Mouse (Mus musculus): Measurements from ENCODE around the gene Oscar. TPM values are rescaled to one million over a fixed set of nuclear protein-coding genes. Genes with fewer than 3 reads are reported as not detected.
"Not testable (repeated sequence)": the region's sequence is repeated elsewhere in the genome, so short reads cannot be mapped to it uniquely, and the experiment has no call there.

Gene Oscar
- polyA plus RNA-seq, 1 experiment from 2014 or later = 0.08 TPM

GRCm38 (mm10) chr7:3578952-3579546, 36.9 kb downstream of the Oscar start:
- no peak overlapping the region for H3K27ac ChIP-seq
- 56% methylated on average over 6 of the region's 6 CpGs for WGBS (ENCODE audit: insufficient replicate concordance)
- ATAC-seq = no peak
- H3K4me3 ChIP-seq = no peak overlapping the region
- no peaks in the 10 kb centered on the region for H3K36me3 ChIP-seq
- no peaks in the 10 kb centered on the region for H3K27me3 ChIP-seq (replicated peaks)
- H3K9me3 ChIP-seq (replicated peaks) = no peaks in the 10 kb centered on the region
- no peaks in the 10 kb centered on the region for H3K4me1 ChIP-seq
- H3K4me2 ChIP-seq = no peak overlapping the region
- no peak overlapping the region for H3K9ac ChIP-seq

GRCm38 (mm10) chr7:3578196-3578595, 37.8 kb downstream of the Oscar start:
- Histone ChIP-seq H3K4me3 (no peak overlapping the region), H3K27ac (no peak overlapping the region), H3K9me3 (replicated peaks) (no peaks in the 10 kb centered on the region), H3K9ac (no peak overlapping the region), H3K36me3 (no peaks in the 10 kb centered on the region), H3K4me1 (no peaks in the 10 kb centered on the region), H3K27me3 (replicated peaks) (no peaks in the 10 kb centered on the region), H3K4me2 (no peak overlapping the region)
- ATAC-seq = no peak
- 63% methylated on average over 2 of the region's 2 CpGs for whole genome bisulfite sequencing (ENCODE audit: insufficient replicate concordance)

GRCm38 (mm10) chr7:3576354-3577124, 39.4 kb downstream of the Oscar start:
- Histone ChIP-seq H3K27ac (no peak overlapping the region), H3K4me1 (no peaks in the 10 kb centered on the region), H3K27me3 (replicated peaks) (no peaks in the 10 kb centered on the region), H3K36me3 (no peaks in the 10 kb centered on the region), H3K9ac (no peak overlapping the region), H3K9me3 (replicated peaks) (no peaks in the 10 kb centered on the region), H3K4me3 (no peak overlapping the region), H3K4me2 (no peak overlapping the region)
- 61% methylated on average over 5 of the region's 5 CpGs for WGBS (ENCODE audit: insufficient replicate concordance)
- no peak for ATAC-seq

- 35% methylated on average over 5 of the region's 5 CpGs for WGBS (ENCODE audit: insufficient replicate concordance)
- no peak for ATAC-seq
Observed at GRCm38 (mm10) chr7:3574216-3574615, 41.7 kb downstream of the Oscar start.

GRCm38 (mm10) chr7:3571847-3572246, 44.1 kb downstream of the Oscar start:
- Histone ChIP-seq H3K4me2 (no peak overlapping the region), H3K4me3 (no peak overlapping the region), H3K27me3 (replicated peaks) (no peaks in the 10 kb centered on the region), H3K4me1 (no peaks in the 10 kb centered on the region), H3K27ac (no peak overlapping the region), H3K9ac (no peak overlapping the region), H3K9me3 (replicated peaks) (no peaks in the 10 kb centered on the region), H3K36me3 (no peaks in the 10 kb centered on the region)
- no peak for ATAC-seq
- 15% methylated on average over 1 of the region's 1 CpGs for WGBS (ENCODE audit: insufficient replicate concordance)

More at GRCm38 (mm10) chr7:3574216-3574615, 41.7 kb downstream of the Oscar start:
- Histone ChIP-seq H3K4me1 (no peaks in the 10 kb centered on the region), H3K36me3 (no peaks in the 10 kb centered on the region), H3K4me3 (no peak overlapping the region), H3K4me2 (no peak overlapping the region), H3K27ac (no peak overlapping the region), H3K9ac (no peak overlapping the region), H3K9me3 (replicated peaks) (no peaks in the 10 kb centered on the region), H3K27me3 (replicated peaks) (no peaks in the 10 kb centered on the region)

- H3K4me1 ChIP-seq; H3K9me3 ChIP-seq (replicated peaks); H3K36me3 ChIP-seq; ATAC-seq; H3K4me3 ChIP-seq; H3K4me2 ChIP-seq; H3K27ac ChIP-seq; H3K9ac ChIP-seq; H3K27me3 ChIP-seq (replicated peaks): not testable (repeated sequence)
- 67% methylated on average over 3 of the region's 3 CpGs for WGBS (ENCODE audit: insufficient replicate concordance)
Observed at GRCm38 (mm10) chr7:3570580-3570979, 45.4 kb downstream of the Oscar start.

GRCm38 (mm10) chr7:3569725-3570124, 46.2 kb downstream of the Oscar start:
- H3K4me2 ChIP-seq = no peak overlapping the region
- no peak for ATAC-seq
- H3K36me3 ChIP-seq = no peaks in the 10 kb centered on the region
- no peaks in the 10 kb centered on the region for H3K9me3 ChIP-seq (replicated peaks)
- no peak overlapping the region for H3K4me3 ChIP-seq
- H3K27me3 ChIP-seq (replicated peaks) = no peaks in the 10 kb centered on the region
- H3K4me1 ChIP-seq = no peaks in the 10 kb centered on the region
- WGBS (ENCODE audit: insufficient replicate concordance) = 47% methylated on average over 6 of the region's 6 CpGs
- H3K9ac ChIP-seq = no peak overlapping the region
- H3K27ac ChIP-seq = no peak overlapping the region

GRCm38 (mm10) chr7:3567336-3567735, 48.6 kb downstream of the Oscar start:
- Histone ChIP-seq H3K9me3 (replicated peaks) (no peaks in the 10 kb centered on the region), H3K4me3 (no peak overlapping the region), H3K27ac (no peak overlapping the region), H3K4me1 (no peaks in the 10 kb centered on the region), H3K36me3 (no peaks in the 10 kb centered on the region), H3K27me3 (replicated peaks) (no peaks in the 10 kb centered on the region), H3K9ac (no peak overlapping the region), H3K4me2 (no peak overlapping the region)
- ATAC-seq = no peak
- WGBS (ENCODE audit: insufficient replicate concordance) = 10% methylated on average over 2 of the region's 2 CpGs

Small RNA genes within 50 kb of the gene (microRNA-seq; reads per million reads assigned to microRNA genes)
- not detected for gene Gm25100
- 2.8 reads per million for gene Mir3572

Other genes starting within 250 kb of the Oscar start
- gene Cacng8, start 225.5 kb downstream of the Oscar start, polyA plus RNA-seq (2016; fragmentation: Nextera tagmentation; extraction: Ambion mirVana) = 0.12 and 0.36 TPM in 2 replicates
- 0.14 and 0.17 TPM in 2 replicates for gene Cacng6, start 192.0 kb downstream of the Oscar start, polyA plus RNA-seq (2016; fragmentation: Nextera tagmentation; extraction: Ambion mirVana)
- not detected in 2 replicates for gene Tarm1, start 113.5 kb downstream of the Oscar start, polyA plus RNA-seq (2016; fragmentation: Nextera tagmentation; extraction: Ambion mirVana)
- 295 and 296 TPM in 2 replicates for gene Ndufa3, start 1.2 kb upstream of the Oscar start, polyA plus RNA-seq (2016; fragmentation: Nextera tagmentation; extraction: Ambion mirVana)
- gene Tfpt, start 13.8 kb upstream of the Oscar start, polyA plus RNA-seq (2016; fragmentation: Nextera tagmentation; extraction: Ambion mirVana) = 16.0 and 17.6 TPM in 2 replicates
- gene Prpf31, start 13.8 kb upstream of the Oscar start, polyA plus RNA-seq (2016; fragmentation: Nextera tagmentation; extraction: Ambion mirVana) = 93.1 and 97.6 TPM in 2 replicates
- gene Cnot3, start 29.1 kb upstream of the Oscar start, polyA plus RNA-seq (2016; fragmentation: Nextera tagmentation; extraction: Ambion mirVana) = 32.6 and 34.4 TPM in 2 replicates
- gene Leng1, start 49.7 kb upstream of the Oscar start, polyA plus RNA-seq (2016; fragmentation: Nextera tagmentation; extraction: Ambion mirVana) = 10.2 and 11.6 TPM in 2 replicates
- 6.9 and 8.1 TPM in 2 replicates for gene Tmc4, start 61.4 kb upstream of the Oscar start, polyA plus RNA-seq (2016; fragmentation: Nextera tagmentation; extraction: Ambion mirVana)
- 59.0 and 60.3 TPM in 2 replicates for gene Tsen34, start 76.7 kb upstream of the Oscar start, polyA plus RNA-seq (2016; fragmentation: Nextera tagmentation; extraction: Ambion mirVana)
- gene Mboat7, start 77.4 kb upstream of the Oscar start, polyA plus RNA-seq (2016; fragmentation: Nextera tagmentation; extraction: Ambion mirVana) = 24.9 and 27.5 TPM in 2 replicates
- 1,310 and 1,334 TPM in 2 replicates for gene Rps9, start 87.8 kb upstream of the Oscar start, polyA plus RNA-seq (2016; fragmentation: Nextera tagmentation; extraction: Ambion mirVana)
- gene Pirb, start 104.2 kb upstream of the Oscar start, polyA plus RNA-seq (2016; fragmentation: Nextera tagmentation; extraction: Ambion mirVana) = 0.91 and 0.94 TPM in 2 replicates
- not detected in 2 replicates for gene Gm15448, start 209.5 kb upstream of the Oscar start, polyA plus RNA-seq (2016; fragmentation: Nextera tagmentation; extraction: Ambion mirVana)
- 0.35 and 0.44 TPM in 2 replicates for gene Pira2, start 228.9 kb upstream of the Oscar start, polyA plus RNA-seq (2016; fragmentation: Nextera tagmentation; extraction: Ambion mirVana)